Mouse (Mus musculus): ENCODE data around the gene Maff. TPM values are rescaled to one million over a fixed set of nuclear protein-coding genes. Genes with fewer than 3 reads are reported as not detected.

The Maff gene
- total and polyA plus RNA-seq, 2 experiments from 2014 or later, result 1.8 to 19.4 TPM

GRCm38 (mm10) chr15:79369452-79370280 lies 23.2 kb downstream of the Maff start:
- Histone ChIP-seq H3K9ac (replicated peaks; ENCODE audit: low read depth, low read length) (no peak overlapping the region), H3K36me3 (replicated peaks; ENCODE audit: control insufficient read depth, insufficient read depth, low read length) (peaks cover 88% of the 10 kb centered on the region)
- DNase-seq (ENCODE audit: low spot score), result no peak

GRCm38 (mm10) chr15:79370281-79370843 lies 23.9 kb downstream of the Maff start:
- ATAC-seq (ENCODE audit: insufficient read depth, low read depth), result no peak
- no peaks in the 10 kb centered on the region for H3K27me3 ChIP-seq (ENCODE audit: control insufficient read depth, insufficient read depth, low read length)
- no peaks in the 10 kb centered on the region for H3K9me3 ChIP-seq (replicated peaks; ENCODE audit: control insufficient read depth, low read length)
- H3K36me3 ChIP-seq (replicated peaks; ENCODE audit: control insufficient read depth, insufficient read depth, low read length), result peaks cover 81% of the 10 kb centered on the region
- H3K27ac ChIP-seq (ENCODE audit: low read depth), result peak overlapping the region; percentile 88
- H3K9ac ChIP-seq (replicated peaks; ENCODE audit: low read depth, low read length), result no peak overlapping the region
- DNase-seq (ENCODE audit: low spot score), result no peak
- 78% methylated on average over 7 of the region's 7 CpGs for WGBS
- H3K4me1 ChIP-seq (ENCODE audit: control insufficient read depth, insufficient read depth), result 0 out of 2 replicates have a peak, but pooled peaks cover 3% of the 10 kb centered on the region
- no peak overlapping the region for H3K4me2 ChIP-seq (ENCODE audit: low read depth, low read length)
- no peak overlapping the region for H3K4me3 ChIP-seq (ENCODE audit: low read depth, low read length)
- TF ChIP-seq EP300 (IDR thresholded peaks at IDR 0.05; ENCODE audit: low read depth) (no peak), CTCF (IDR thresholded peaks at IDR 0.05; ENCODE audit: low read depth) (no peak)

More at GRCm38 (mm10) chr15:79369452-79370280, 23.2 kb downstream of the Maff start:
- no peak for TF ChIP-seq EP300 (IDR thresholded peaks at IDR 0.05; ENCODE audit: low read depth)
- TF ChIP-seq CTCF (IDR thresholded peaks at IDR 0.05; ENCODE audit: low read depth), result no peak
- Histone ChIP-seq H3K4me1 (ENCODE audit: control insufficient read depth, insufficient read depth) (0 out of 2 replicates have a peak, but pooled peaks cover 3% of the 10 kb centered on the region), H3K4me2 (ENCODE audit: low read depth, low read length) (no peak overlapping the region), H3K4me3 (ENCODE audit: low read depth, low read length) (no peak overlapping the region), H3K27me3 (ENCODE audit: control insufficient read depth, insufficient read depth, low read length) (no peaks in the 10 kb centered on the region), H3K27ac (ENCODE audit: low read depth) (peak overlapping the region; percentile 88), H3K9me3 (replicated peaks; ENCODE audit: control insufficient read depth, low read length) (no peaks in the 10 kb centered on the region)
- WGBS, result 71% methylated on average over 15 of the region's 15 CpGs
- ATAC-seq (ENCODE audit: insufficient read depth, low read depth), result no peak

GRCm38 (mm10) chr15:79374760-79375159 lies 28.3 kb downstream of the Maff start:
- H3K9me3 ChIP-seq (replicated peaks; ENCODE audit: control insufficient read depth, low read length), result no peaks in the 10 kb centered on the region
- no peak overlapping the region for H3K4me3 ChIP-seq (ENCODE audit: low read depth, low read length)
- no peak overlapping the region for H3K9ac ChIP-seq (replicated peaks; ENCODE audit: low read depth, low read length)
- WGBS, result 62% methylated on average over 3 of the region's 3 CpGs
- no peaks in the 10 kb centered on the region for H3K27me3 ChIP-seq (ENCODE audit: control insufficient read depth, insufficient read depth, low read length)
- H3K4me2 ChIP-seq (ENCODE audit: low read depth, low read length), result no peak overlapping the region
- peaks cover 69% of the 10 kb centered on the region for H3K36me3 ChIP-seq (replicated peaks; ENCODE audit: control insufficient read depth, insufficient read depth, low read length)
- DNase-seq (ENCODE audit: low spot score) (no peak), ATAC-seq (ENCODE audit: insufficient read depth, low read depth) (no peak)
- H3K27ac ChIP-seq (ENCODE audit: low read depth), result no peak overlapping the region
- no peak for TF ChIP-seq CTCF (IDR thresholded peaks at IDR 0.05; ENCODE audit: low read depth)
- H3K4me1 ChIP-seq (ENCODE audit: control insufficient read depth, insufficient read depth), result peaks cover 5% of the 10 kb centered on the region; the same call in 1 of the 2 replicates

GRCm38 (mm10) chr15:79377681-79378080 lies 31.3 kb downstream of the Maff start:
- H3K27ac ChIP-seq (ENCODE audit: low read depth), result peak overlapping the region; percentile 66
- no peak for TF ChIP-seq EP300 (IDR thresholded peaks at IDR 0.05; ENCODE audit: low read depth)
- TF ChIP-seq CTCF (IDR thresholded peaks at IDR 0.05; ENCODE audit: low read depth), result peak; percentile 57
- H3K4me2 ChIP-seq (ENCODE audit: low read depth, low read length), result no peak overlapping the region
- H3K27me3 ChIP-seq (ENCODE audit: control insufficient read depth, insufficient read depth, low read length), result no peaks in the 10 kb centered on the region
- ATAC-seq (ENCODE audit: insufficient read depth, low read depth), result peak; percentile 80
- peak; percentile 89 for DNase-seq (ENCODE audit: low spot score)
- WGBS, result 44% methylated on average over 6 of the region's 6 CpGs
- peaks cover 41% of the 10 kb centered on the region for H3K36me3 ChIP-seq (replicated peaks; ENCODE audit: control insufficient read depth, insufficient read depth, low read length)
- H3K4me3 ChIP-seq (ENCODE audit: low read depth, low read length), result no peak overlapping the region
- peaks cover 29% of the 10 kb centered on the region for H3K4me1 ChIP-seq (ENCODE audit: control insufficient read depth, insufficient read depth)
- H3K9ac ChIP-seq (replicated peaks; ENCODE audit: low read depth, low read length), result no peak overlapping the region
- H3K9me3 ChIP-seq (replicated peaks; ENCODE audit: control insufficient read depth, low read length), result no peaks in the 10 kb centered on the region

- no peaks in the 10 kb centered on the region for H3K27me3 ChIP-seq (ENCODE audit: control insufficient read depth, insufficient read depth, low read length)
- H3K9ac ChIP-seq (replicated peaks; ENCODE audit: low read depth, low read length), result no peak overlapping the region
- H3K4me1 ChIP-seq (ENCODE audit: control insufficient read depth, insufficient read depth), result peaks cover 29% of the 10 kb centered on the region
- ATAC-seq (ENCODE audit: insufficient read depth, low read depth), result no peak
- H3K27ac ChIP-seq (ENCODE audit: low read depth), result peak overlapping the region; percentile 66; the same call in 1 of the 2 replicates
- H3K36me3 ChIP-seq (replicated peaks; ENCODE audit: control insufficient read depth, insufficient read depth, low read length), result peaks cover 41% of the 10 kb centered on the region
- TF ChIP-seq EP300 (IDR thresholded peaks at IDR 0.05; ENCODE audit: low read depth), result no peak
- TF ChIP-seq CTCF (IDR thresholded peaks at IDR 0.05; ENCODE audit: low read depth), result no peak
- H3K4me3 ChIP-seq (ENCODE audit: low read depth, low read length), result no peak overlapping the region
- DNase-seq (ENCODE audit: low spot score), result no peak
- 94% methylated on average over 10 of the region's 10 CpGs for WGBS
- H3K9me3 ChIP-seq (replicated peaks; ENCODE audit: control insufficient read depth, low read length), result no peaks in the 10 kb centered on the region
- H3K4me2 ChIP-seq (ENCODE audit: low read depth, low read length), result no peak overlapping the region
Measured at GRCm38 (mm10) chr15:79378608-79379007, 32.2 kb downstream of the Maff start.
